Mouse (Mus musculus) olfactory bulb, adult 2 months (tissue): ENCODE measurements at regions not wholly inside any gene's neighbourhood (a gene's known extent, or its start where the extent isn't known, plus 50 kb on each side); places are given as distances from the start of the nearest gene placed in this dataset.

Source experiments
- CTCF ChIP-seq: fragments of 200-500 bp; IDR thresholded peaks from 2 replicates; pipeline ENCODE4 v1.5.1; 2012; ENCODE audit warnings: low read depth, mild to moderate bottlenecking, low read length, moderate library complexity; ENCODE audit not compliant: insufficient read depth
- POLR2A ChIP-seq: fragments of 200-500 bp; IDR thresholded peaks from 2 replicates; pipeline ENCODE4 v1.6.1; 2012; ENCODE audit warnings: mild to moderate bottlenecking, low read depth, low read length, moderate library complexity; ENCODE audit not compliant: insufficient read depth

DNA sequence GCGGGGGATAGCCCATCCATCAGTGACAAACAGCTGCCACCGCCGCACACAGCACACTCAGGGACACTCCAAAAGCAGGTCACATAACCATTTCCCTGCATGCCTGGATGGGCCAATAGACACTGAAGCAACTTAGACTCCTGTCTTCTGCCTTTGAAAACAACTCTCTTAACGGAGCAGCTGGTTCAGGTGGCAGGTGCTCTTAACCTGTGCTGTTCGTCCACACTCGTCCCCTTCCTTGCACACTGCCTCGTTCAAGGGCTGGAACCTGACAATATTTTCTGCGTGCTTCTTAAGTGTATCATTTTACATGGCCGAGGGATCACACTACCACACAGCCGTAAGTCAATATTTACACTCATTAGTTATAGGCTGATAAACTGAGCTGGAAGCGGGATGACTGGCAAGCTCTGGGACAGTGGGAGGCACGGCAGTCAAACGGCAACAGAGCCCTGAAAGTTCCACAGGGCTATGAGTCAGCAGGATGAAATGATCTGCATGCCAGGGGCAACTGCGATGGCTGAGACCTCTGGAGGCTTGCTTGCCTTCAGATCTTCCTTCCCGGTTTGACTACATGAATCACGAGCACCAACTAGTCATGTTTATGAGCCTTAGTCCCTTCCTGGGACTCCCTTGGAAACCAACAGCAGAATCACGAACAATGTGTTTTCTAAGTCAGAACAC lies 92.0 kb upstream of the Sgk1 start:
- no peak for TF ChIP-seq POLR2A
- no peak for TF ChIP-seq CTCF
